Mouse (Mus musculus) cerebellum, adult 2 months (tissue): Measurements from ENCODE around the gene Krt36.

ENCODE experiments used
- CTCF ChIP-seq: fragments of 200-500 bp; IDR thresholded peaks from 2 replicates; pipeline ENCODE4 v1.5.1; 2011; ENCODE audit warnings: low read depth, mild to moderate bottlenecking, control low read depth, low read length, moderate library complexity, borderline replicate concordance; ENCODE audit not compliant: insufficient read depth
- POLR2A ChIP-seq: fragments of 200-500 bp; IDR thresholded peaks from 2 replicates; pipeline ENCODE4 v1.6.1; 2011; ENCODE audit warnings: low read length, control low read depth, borderline replicate concordance; ENCODE audit not compliant: insufficient read depth

GRCm38 (mm10) chr11:100067293-100068036, 38.0 kb downstream of the Krt36 start:
- no peak for TF ChIP-seq POLR2A
- TF ChIP-seq CTCF = no peak
